Mouse (Mus musculus): ENCODE measurements around the gene Tgfbr3. TPM values are rescaled to one million over a fixed set of nuclear protein-coding genes. Genes with fewer than 3 reads are reported as not detected.

The Tgfbr3 gene
- polyA plus RNA-seq, 1 experiment from 2014 or later: 7.8 TPM

- Histone ChIP-seq H3K9me3 (ENCODE audit: control insufficient read depth, low read length) (no peaks in the 10 kb centered on the region), H3K27me3 (ENCODE audit: control insufficient read depth, insufficient read depth, low read length) (no peaks in the 10 kb centered on the region), H3K4me1 (ENCODE audit: control insufficient read depth, insufficient read depth, low read length) (no peaks in the 10 kb centered on the region), H3K4me3 (ENCODE audit: low read depth, low read length) (no peak overlapping the region), H3K27ac (ENCODE audit: low read depth, low read length) (no peak overlapping the region), H3K36me3 (ENCODE audit: control insufficient read depth, insufficient read depth, low read length) (no peaks in the 10 kb centered on the region), H3K4me2 (no peak overlapping the region), H3K9ac (ENCODE audit: low read length) (no peak overlapping the region)
- DNase-seq (ENCODE audit: low spot score, missing footprints) (peak; percentile 83), ATAC-seq (ENCODE audit: low FRiP score) (no peak)
- WGBS: 52% methylated on average over 9 of the region's 9 CpGs
Measured at GRCm38 (mm10) chr5:107296512-107297322, 7.3 kb upstream of the Tgfbr3 start.

DNA sequence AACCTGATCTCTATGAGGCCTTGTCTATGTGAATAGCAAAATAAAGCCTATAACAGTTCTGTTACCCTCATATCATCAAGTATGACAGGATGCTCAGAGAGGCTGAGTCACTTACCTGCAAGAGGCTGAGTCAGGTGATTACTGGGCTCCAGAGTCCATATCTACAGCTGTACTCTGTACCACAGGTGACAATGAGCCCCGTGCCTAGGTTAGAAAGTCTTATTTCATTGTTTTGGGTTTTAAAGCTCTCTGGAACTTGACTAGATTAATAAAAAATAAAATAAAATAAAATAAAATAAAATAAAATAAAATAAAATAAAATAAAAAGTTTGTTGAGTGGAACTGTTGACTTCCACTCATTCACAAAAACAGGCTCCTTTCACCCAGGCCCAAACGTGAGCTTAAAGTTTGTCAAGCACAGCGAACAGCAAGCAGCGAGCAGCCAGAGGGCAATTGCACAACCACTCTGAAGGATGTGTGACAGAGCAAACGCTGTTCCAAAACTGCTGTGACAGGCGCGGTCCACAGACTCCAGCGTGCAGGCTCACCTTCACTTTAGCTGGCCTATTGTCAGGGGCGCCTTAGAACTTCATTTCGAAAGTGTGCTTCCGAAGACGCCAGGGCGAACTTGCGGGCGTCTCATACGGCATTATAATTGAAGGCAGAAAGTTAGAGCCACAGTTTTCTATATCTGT is 6.5 kb upstream of the Tgfbr3 start:
- Histone ChIP-seq H3K4me2 (no peak overlapping the region), H3K36me3 (ENCODE audit: control insufficient read depth, insufficient read depth, low read length) (no peaks in the 10 kb centered on the region), H3K27me3 (ENCODE audit: control insufficient read depth, insufficient read depth, low read length) (no peaks in the 10 kb centered on the region), H3K27ac (ENCODE audit: low read depth, low read length) (no peak overlapping the region), H3K9ac (ENCODE audit: low read length) (no peak overlapping the region), H3K4me3 (ENCODE audit: low read depth, low read length) (no peak overlapping the region), H3K4me1 (ENCODE audit: control insufficient read depth, insufficient read depth, low read length) (no peaks in the 10 kb centered on the region), H3K9me3 (ENCODE audit: control insufficient read depth, low read length) (no peaks in the 10 kb centered on the region)
- ATAC-seq (ENCODE audit: low FRiP score): no peak
- DNase-seq (ENCODE audit: low spot score, missing footprints): no peak
- 71% methylated on average over 16 of the region's 16 CpGs for WGBS

DNA sequence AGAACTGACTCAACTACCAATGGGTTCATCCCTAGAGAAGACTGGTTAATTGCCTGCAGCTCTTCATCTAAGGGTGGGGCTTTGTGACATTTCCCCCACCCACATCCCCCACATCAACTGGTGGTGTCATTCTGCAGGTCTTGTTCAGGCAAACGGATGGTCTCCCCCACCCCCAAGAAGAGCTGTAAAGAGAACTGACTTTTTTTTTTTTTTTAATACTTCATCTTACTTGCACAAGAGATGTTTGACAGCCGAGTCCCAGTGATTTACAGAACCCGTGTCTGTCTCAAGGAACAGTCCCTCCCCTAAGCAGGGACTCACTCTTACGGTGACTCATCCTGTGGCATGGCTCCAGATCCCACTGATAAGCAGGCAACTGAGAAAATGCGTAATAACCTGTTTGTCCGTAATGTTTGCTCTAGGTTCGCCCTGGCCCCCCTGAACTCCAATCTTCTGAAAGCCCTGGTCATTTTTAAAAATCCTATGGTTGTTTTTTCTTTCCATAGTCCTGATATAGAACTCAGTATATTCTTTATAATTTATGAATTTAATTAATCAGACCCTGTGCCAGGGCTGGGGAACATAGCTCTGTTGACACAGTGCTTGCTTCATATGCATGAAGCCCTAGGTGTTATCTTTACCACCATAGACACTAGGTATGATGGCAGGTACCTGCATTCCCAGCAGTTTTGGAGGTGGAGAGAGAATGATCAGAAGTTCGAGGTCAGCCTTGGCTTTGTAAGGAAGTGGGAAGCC is 5.8 kb upstream of the Tgfbr3 start:
- H3K9ac ChIP-seq (ENCODE audit: low read length): no peak overlapping the region
- WGBS: 78% methylated on average over 8 of the region's 8 CpGs
- H3K4me1 ChIP-seq (ENCODE audit: control insufficient read depth, insufficient read depth, low read length): no peaks in the 10 kb centered on the region
- DNase-seq (ENCODE audit: low spot score, missing footprints) (peak; percentile 69), ATAC-seq (ENCODE audit: low FRiP score) (no peak)
- H3K9me3 ChIP-seq (ENCODE audit: control insufficient read depth, low read length): no peaks in the 10 kb centered on the region
- no peaks in the 10 kb centered on the region for H3K36me3 ChIP-seq (ENCODE audit: control insufficient read depth, insufficient read depth, low read length)
- H3K27me3 ChIP-seq (ENCODE audit: control insufficient read depth, insufficient read depth, low read length): peaks cover 3% of the 10 kb centered on the region
- no peak overlapping the region for H3K4me3 ChIP-seq (ENCODE audit: low read depth, low read length)
- H3K4me2 ChIP-seq: no peak overlapping the region
- no peak overlapping the region for H3K27ac ChIP-seq (ENCODE audit: low read depth, low read length)

GRCm38 (mm10) chr5:107294041-107294440 is 4.6 kb upstream of the Tgfbr3 start:
- 85% methylated on average over 4 of the region's 4 CpGs for WGBS
- no peak for ATAC-seq (ENCODE audit: low FRiP score)
- Histone ChIP-seq H3K9me3 (ENCODE audit: control insufficient read depth, low read length) (no peaks in the 10 kb centered on the region), H3K36me3 (ENCODE audit: control insufficient read depth, insufficient read depth, low read length) (no peaks in the 10 kb centered on the region), H3K4me2 (no peak overlapping the region), H3K4me1 (ENCODE audit: control insufficient read depth, insufficient read depth, low read length) (no peaks in the 10 kb centered on the region), H3K4me3 (ENCODE audit: low read depth, low read length) (no peak overlapping the region), H3K9ac (ENCODE audit: low read length) (no peak overlapping the region), H3K27ac (ENCODE audit: low read depth, low read length) (no peak overlapping the region), H3K27me3 (ENCODE audit: control insufficient read depth, insufficient read depth, low read length) (peaks cover 4% of the 10 kb centered on the region)
- DNase-seq (ENCODE audit: low spot score, missing footprints): peak; percentile 72

DNA sequence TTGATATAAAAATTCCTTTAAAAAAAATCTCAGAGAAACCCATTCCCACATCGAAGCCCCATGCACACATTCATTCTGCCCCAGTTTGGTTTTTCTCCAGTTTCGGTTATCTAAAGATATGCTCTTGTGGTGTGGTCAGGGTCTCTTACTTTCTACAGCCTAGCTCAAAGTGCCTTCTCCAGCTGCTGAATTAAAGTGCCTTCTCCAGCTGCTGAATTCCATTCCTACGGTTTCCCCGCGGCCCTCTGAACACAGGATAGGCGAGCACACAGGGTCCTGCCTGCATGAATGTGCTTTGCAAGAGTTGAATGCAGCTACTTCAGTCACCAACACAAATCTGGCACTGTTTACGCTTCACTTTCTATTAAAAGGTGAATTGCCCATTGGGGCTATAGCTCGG is 557 bp upstream of the Tgfbr3 start:
- ATAC-seq (ENCODE audit: low FRiP score) (no peak), DNase-seq (ENCODE audit: low spot score, missing footprints) (peak; percentile 88)
- Histone ChIP-seq H3K4me1 (ENCODE audit: control insufficient read depth, insufficient read depth, low read length) (peaks cover 3% of the 10 kb centered on the region; the same call in 1 of the 2 replicates), H3K9me3 (ENCODE audit: control insufficient read depth, low read length) (no peaks in the 10 kb centered on the region), H3K4me3 (ENCODE audit: low read depth, low read length) (no peak overlapping the region), H3K36me3 (ENCODE audit: control insufficient read depth, insufficient read depth, low read length) (no peaks in the 10 kb centered on the region), H3K9ac (ENCODE audit: low read length) (no peak overlapping the region), H3K27ac (ENCODE audit: low read depth, low read length) (no peak overlapping the region), H3K4me2 (peak overlapping the region; percentile 100), H3K27me3 (ENCODE audit: control insufficient read depth, insufficient read depth, low read length) (peaks cover 15% of the 10 kb centered on the region)
- 34% methylated on average over 8 of the region's 8 CpGs for WGBS

GRCm38 (mm10) chr5:107288427-107289233 is 799 bp downstream of the Tgfbr3 start:
- H3K27ac ChIP-seq (ENCODE audit: low read depth, low read length): no peak overlapping the region
- H3K4me1 ChIP-seq (ENCODE audit: control insufficient read depth, insufficient read depth, low read length): peaks cover 3% of the 10 kb centered on the region; the same call in 1 of the 2 replicates
- under 1% methylated on average over 62 of the region's 62 CpGs for WGBS
- H3K9me3 ChIP-seq (ENCODE audit: control insufficient read depth, low read length): no peaks in the 10 kb centered on the region
- H3K9ac ChIP-seq (ENCODE audit: low read length): peak overlapping the region; percentile 77
- H3K27me3 ChIP-seq (ENCODE audit: control insufficient read depth, insufficient read depth, low read length): peaks cover 15% of the 10 kb centered on the region
- peak overlapping the region; percentile 72 for H3K4me3 ChIP-seq (ENCODE audit: low read depth, low read length)
- no peaks in the 10 kb centered on the region for H3K36me3 ChIP-seq (ENCODE audit: control insufficient read depth, insufficient read depth, low read length)
- ATAC-seq (ENCODE audit: low FRiP score) (peak; percentile 63), DNase-seq (ENCODE audit: low spot score, missing footprints) (peak; percentile 97)
- H3K4me2 ChIP-seq: peak overlapping the region; percentile 100

GRCm38 (mm10) chr5:107287908-107288267 is 1.5 kb downstream of the Tgfbr3 start:
- Histone ChIP-seq H3K36me3 (ENCODE audit: control insufficient read depth, insufficient read depth, low read length) (no peaks in the 10 kb centered on the region), H3K9ac (ENCODE audit: low read length) (no peak overlapping the region), H3K27me3 (ENCODE audit: control insufficient read depth, insufficient read depth, low read length) (peaks cover 15% of the 10 kb centered on the region), H3K9me3 (ENCODE audit: control insufficient read depth, low read length) (no peaks in the 10 kb centered on the region), H3K4me1 (ENCODE audit: control insufficient read depth, insufficient read depth, low read length) (peaks cover 3% of the 10 kb centered on the region; the same call in 1 of the 2 replicates), H3K4me3 (ENCODE audit: low read depth, low read length) (peak overlapping the region; percentile 72), H3K27ac (ENCODE audit: low read depth, low read length) (no peak overlapping the region), H3K4me2 (peak overlapping the region; percentile 100)
- no peak for DNase-seq (ENCODE audit: low spot score, missing footprints)
- WGBS: 47% methylated on average over 5 of the region's 5 CpGs
- no peak for ATAC-seq (ENCODE audit: low FRiP score)

- no peak overlapping the region for H3K27ac ChIP-seq (ENCODE audit: low read depth, low read length)
- H3K36me3 ChIP-seq (ENCODE audit: control insufficient read depth, insufficient read depth, low read length): no peaks in the 10 kb centered on the region
- no peak overlapping the region for H3K9ac ChIP-seq (ENCODE audit: low read length)
- H3K27me3 ChIP-seq (ENCODE audit: control insufficient read depth, insufficient read depth, low read length): peaks cover 15% of the 10 kb centered on the region
- 28% methylated on average over 6 of the region's 6 CpGs for WGBS
- peaks cover 3% of the 10 kb centered on the region; the same call in 1 of the 2 replicates for H3K4me1 ChIP-seq (ENCODE audit: control insufficient read depth, insufficient read depth, low read length)
- ATAC-seq (ENCODE audit: low FRiP score) (no peak), DNase-seq (ENCODE audit: low spot score, missing footprints) (peak; percentile 93)
- no peak overlapping the region for H3K4me3 ChIP-seq (ENCODE audit: low read depth, low read length)
- no peaks in the 10 kb centered on the region for H3K9me3 ChIP-seq (ENCODE audit: control insufficient read depth, low read length)
- no peak overlapping the region for H3K4me2 ChIP-seq
Measured at GRCm38 (mm10) chr5:107287254-107287907, 2.0 kb downstream of the Tgfbr3 start.
